In the genomic region with DNA sequence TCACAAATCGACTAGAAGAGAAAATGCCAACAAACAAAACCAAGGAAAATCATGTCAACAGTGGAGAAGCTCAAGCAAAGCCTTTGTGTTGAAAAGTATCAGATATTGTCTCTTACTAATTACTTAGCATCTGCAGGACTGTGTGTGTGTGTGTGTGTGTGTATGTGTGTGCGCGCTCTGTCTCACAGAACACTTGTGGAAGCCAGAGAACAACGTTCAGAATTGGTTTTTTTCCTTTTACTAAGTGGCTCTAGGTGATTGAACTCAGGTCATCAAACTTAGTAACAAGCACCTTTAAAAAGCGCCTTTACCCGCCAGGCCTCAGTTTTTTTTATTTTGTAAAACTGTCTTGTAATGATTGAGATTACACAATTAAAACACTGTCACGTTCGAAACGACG, we compare ENCODE assay signal across 8 mouse cellular contexts. TPM values are rescaled to one million over a fixed set of nuclear protein-coding genes. Genes with fewer than 3 reads are reported as not detected.
DNase-seq lines count a peak whose midpoint lies in the region; ATAC-seq and TF ChIP-seq lines count a peak whose summit lies in the region.

No protein-coding gene starts in this region.

- no peak for DNase-seq in kidney, postnatal 25 days
- no peak for DNase-seq in heart, postnatal 0 days (ENCODE audit: low spot score)
- DNase-seq in midbrain, embryonic 11.5 days (ENCODE audit: low spot score, missing footprints), result peak; percentile 92
- no peak for DNase-seq in adipocyte (ENCODE audit: low spot score)
- DNase-seq in ovary, adult 18-20 months (ENCODE audit: low spot score), result no peak
- DNase-seq in left cerebral cortex, postnatal 10 days (ENCODE audit: extremely low spot score in 1 of 2, low spot score in 2 of 2), result no peak

- peak overlapping the region; percentile 93; the same call in 1 of the 2 replicates for H3K9ac ChIP-seq in kidney, embryonic 15.5 days
- H3K9ac ChIP-seq in heart, postnatal 0 days (replicated peaks; ENCODE audit: low read depth, low read length), result peak overlapping the region; percentile 93; the same call in 1 of the 2 replicates
- H3K9ac ChIP-seq in midbrain, embryonic 11.5 days (ENCODE audit: low read length), result peak overlapping the region; percentile 99; the same call in 1 of the 2 replicates

- H3K27me3 ChIP-seq in kidney, embryonic 15.5 days, result no peaks in the 10 kb centered on the region
- H3K27me3 ChIP-seq in heart, postnatal 0 days (ENCODE audit: control insufficient read depth, insufficient read depth, low read length), result no peaks in the 10 kb centered on the region
- no peaks in the 10 kb centered on the region for H3K27me3 ChIP-seq in midbrain, embryonic 11.5 days (ENCODE audit: control insufficient read depth, insufficient read depth, low read length)

- ATAC-seq in kidney, embryonic 15.5 days (replicated peaks; ENCODE audit: low FRiP score), result 0 out of 2 replicates have a peak, but pooled peaks have one; percentile 26
- no peak for ATAC-seq in heart, postnatal 0 days (ENCODE audit: insufficient read depth, low read depth)
- ATAC-seq in midbrain, embryonic 11.5 days (ENCODE audit: low FRiP score), result peak; percentile 23

- H3K4me3 ChIP-seq in kidney, embryonic 15.5 days (replicated peaks), result peak overlapping the region; percentile 86
- H3K4me3 ChIP-seq in bone marrow macrophage, adult 2 months (ENCODE audit: insufficient read depth, low read length), result peak overlapping the region; percentile 86
- peak overlapping the region; percentile 83 for H3K4me3 ChIP-seq in heart, postnatal 0 days (ENCODE audit: low read depth, low read length)
- peak overlapping the region; percentile 82 for H3K4me3 ChIP-seq in midbrain, embryonic 11.5 days (ENCODE audit: low read depth, low read length)

- intact Hi-C loops in left cerebral cortex, postnatal 10 days (cut with DNase I), result no loop called here

- H3K9me3 ChIP-seq in kidney, embryonic 15.5 days (replicated peaks), result no peaks in the 10 kb centered on the region
- H3K9me3 ChIP-seq in heart, postnatal 0 days (replicated peaks; ENCODE audit: control insufficient read depth, low read length), result no peaks in the 10 kb centered on the region
- no peaks in the 10 kb centered on the region; the same call in 1 of the 2 replicates for H3K9me3 ChIP-seq in midbrain, embryonic 11.5 days (ENCODE audit: control insufficient read depth, low read length)

- peaks cover 33% of the 10 kb centered on the region for H3K36me3 ChIP-seq in kidney, embryonic 15.5 days
- H3K36me3 ChIP-seq in heart, postnatal 0 days (replicated peaks; ENCODE audit: control insufficient read depth, insufficient read depth, low read length), result peaks cover 23% of the 10 kb centered on the region
- peaks cover 24% of the 10 kb centered on the region for H3K36me3 ChIP-seq in midbrain, embryonic 11.5 days (ENCODE audit: control insufficient read depth, insufficient read depth, low read length)

- 36% methylated on average over 10 of the region's 10 CpGs for WGBS in kidney, embryonic 15.5 days
- 40% methylated on average over 10 of the region's 10 CpGs for WGBS in heart, postnatal 0 days
- 43% methylated on average over 10 of the region's 10 CpGs for WGBS in midbrain, embryonic 11.5 days

- H3K4me2 ChIP-seq in kidney, embryonic 15.5 days, result peak overlapping the region; percentile 72
- peak overlapping the region; percentile 74 for H3K4me2 ChIP-seq in heart, postnatal 0 days (ENCODE audit: low read depth, low read length)
- H3K4me2 ChIP-seq in midbrain, embryonic 11.5 days, result peak overlapping the region; percentile 83

- H3K27ac ChIP-seq in kidney, embryonic 15.5 days, result 0 out of 2 replicates have a peak overlapping the region, but pooled peaks have one; percentile 96
- no peak overlapping the region for H3K27ac ChIP-seq in bone marrow macrophage, adult 2 months (ENCODE audit: insufficient read depth, low read depth, low read length)
- H3K27ac ChIP-seq in heart, postnatal 0 days (ENCODE audit: low read depth), result no peak overlapping the region
- H3K27ac ChIP-seq in midbrain, embryonic 11.5 days (ENCODE audit: low read depth, low read length), result no peak overlapping the region; the same call in 1 of the 2 replicates

- no peak for TF ChIP-seq CTCF in bone marrow macrophage, adult 2 months (IDR thresholded peaks at IDR 0.05; ENCODE audit: low read depth, low read length)
- TF ChIP-seq CTCF in heart, postnatal 0 days (IDR thresholded peaks at IDR 0.05; ENCODE audit: low read depth), result no peak

- H3K4me1 ChIP-seq in kidney, embryonic 15.5 days, result peaks cover 11% of the 10 kb centered on the region
- H3K4me1 ChIP-seq in bone marrow macrophage, adult 2 months (ENCODE audit: control insufficient read depth, insufficient read depth, low read length), result peaks cover 9% of the 10 kb centered on the region
- H3K4me1 ChIP-seq in heart, postnatal 0 days (ENCODE audit: control insufficient read depth, insufficient read depth), result no peaks in the 10 kb centered on the region
- H3K4me1 ChIP-seq in midbrain, embryonic 11.5 days (ENCODE audit: control insufficient read depth, insufficient read depth, low read length), result peaks cover 7% of the 10 kb centered on the region

- TF ChIP-seq POLR2A in bone marrow macrophage, adult 2 months (IDR thresholded peaks at IDR 0.05; ENCODE audit: borderline replicate concordance, low read depth, low read length), result no peak

- TF ChIP-seq EP300 in heart, postnatal 0 days (IDR thresholded peaks at IDR 0.05; ENCODE audit: low read depth), result no peak

RNA-seq across cellular contexts. Expression of gene Smarcad1, which starts 0.5 kb away (rescaled TPM):
- 67.0 and 70.6 TPM in 2 replicates for polyA plus RNA-seq in kidney, embryonic 15.5 days (2015; fragmentation: Nextera tagmentation; extraction: Ambion mirVana)
- 25.6 and 39.4 TPM in 2 replicates for polyA plus RNA-seq in bone marrow macrophage, adult 2 months (2012; ENCODE audit: insufficient read depth, insufficient read length, missing spikeins)
- total RNA-seq in heart, postnatal 0 days (2014; rRNA removed; ENCODE audit: low replicate concordance), result 19.3 and 25.0 TPM in 2 replicates
- polyA plus RNA-seq in heart, postnatal 0 days (2015; fragmentation: Nextera tagmentation; extraction: Ambion mirVana), result 31.9 and 34.4 TPM in 2 replicates
- 109 TPM in 2 replicates for polyA plus RNA-seq in midbrain, embryonic 11.5 days (2014; fragmentation: Nextera tagmentation; extraction: Ambion mirVana)
- 10 to 100 TPM; 43.6 to 45.1 TPM for total RNA-seq in left cerebral cortex, postnatal 10 days (2021)
